Mouse (Mus musculus) forebrain, embryonic 14.5 days (tissue): ENCODE measurements around the gene Atf7ip. TPM values are rescaled to one million over a fixed set of nuclear protein-coding genes. Genes with fewer than 3 reads are reported as not detected.
A peak's percentile ranks its signal among the peaks of the same experiment; 100 is the strongest.
"Not testable (repeated sequence)": the region's sequence is repeated elsewhere in the genome, so short reads cannot be mapped to it uniquely, and the experiment has no call there.

Experiments
- ATAC-seq: fragments of 200-750 bp; cut with Nextera tagmentation; 2 replicates; pipeline ENCODE4 v1.8.0; 2017; ENCODE audit warnings: mild to moderate bottlenecking, moderate library complexity
- DNase-seq: peaks from one replicate; pipeline ENCODE4 v3.0.0-alpha.2; 2015; ENCODE audit warnings: low spot score
- H3K27ac ChIP-seq: fragments of 300-500 bp; sonication (generic); 2 replicates; pipeline ENCODE4 v1.5.1; 2014; ENCODE audit warnings: low read depth, mild to moderate bottlenecking, control low read depth, low read length, moderate library complexity
- H3K27me3 ChIP-seq: fragments of 300-500 bp; sonication (generic); replicated peaks from 2 replicates; pipeline ENCODE4 v1.6.1; 2014; ENCODE audit warnings: low read length, control low read depth, mixed read lengths; ENCODE audit not compliant: control insufficient read depth, insufficient read depth
- H3K36me3 ChIP-seq: fragments of 300-500 bp; sonication (generic); 2 replicates; pipeline ENCODE4 v1.6.1; 2014; ENCODE audit warnings: low read length, control low read depth; ENCODE audit not compliant: control insufficient read depth, insufficient read depth
- H3K4me1 ChIP-seq: fragments of 300-500 bp; sonication (generic); 2 replicates; pipeline ENCODE4 v1.6.1; 2014; ENCODE audit warnings: antibody characterized with exemption, low read length, control low read depth; ENCODE audit not compliant: control insufficient read depth, insufficient read depth
- H3K4me2 ChIP-seq: fragments of 300-500 bp; sonication (generic); 2 replicates; pipeline ENCODE4 v1.6.1; 2014; ENCODE audit warnings: mild to moderate bottlenecking, control low read depth, low read length
- H3K4me3 ChIP-seq: fragments of 300-500 bp; sonication (generic); 2 replicates; pipeline ENCODE4 v1.5.1; 2014; ENCODE audit warnings: low read depth, low read length, control low read depth
- H3K9ac ChIP-seq: fragments of 300-500 bp; sonication (generic); 2 replicates; pipeline ENCODE4 v1.6.1; 2014; ENCODE audit warnings: mild to moderate bottlenecking, low read length, control low read depth, moderate library complexity
- H3K9me3 ChIP-seq: fragments of 300-500 bp; sonication (generic); replicated peaks from 2 replicates; pipeline ENCODE4 v1.6.1; 2016; ENCODE audit warnings: low read length, control low read depth, mixed read lengths; ENCODE audit not compliant: control insufficient read depth
- WGBS: fragments of 180-500 bp; shearing (Covaris S2); extraction: QIAGEN DNeasy Blood & Tissue Kit; methylation state at CpG from one replicate; pipeline ENCODE4 v1.1.7; 2014; 5-methylcytosine and 5-hydroxymethylcytosine counted together
- polyA plus RNA-seq: library from polyadenylated mRNA; unstranded; fragments of >200 nt; fragmentation: Nextera tagmentation; extraction: Ambion mirVana; gene quantifications from 2 replicates; pipeline ENCODE4 v1.2.1, GENCODE M21; 2014

Gene Atf7ip
- 27.1 and 42.0 TPM in 2 replicates for polyA plus RNA-seq

GRCm38 (mm10) chr6:136505867-136506266 lies at the start of gene Atf7ip:
TSS of gene Atf7ip (plus strand) at chr6:136506167.
- not testable (repeated sequence) for H3K27ac ChIP-seq, H3K27me3 ChIP-seq, H3K4me1 ChIP-seq, H3K9me3 ChIP-seq, H3K4me2 ChIP-seq, ATAC-seq, H3K4me3 ChIP-seq, H3K9ac ChIP-seq, H3K36me3 ChIP-seq, DNase-seq
- WGBS, result 90% methylated on average over 3 of the region's 3 CpGs

- DNase-seq (no peak), ATAC-seq (no peak)
- Histone ChIP-seq H3K36me3 (no peaks in the 10 kb centered on the region), H3K4me3 (no peak overlapping the region), H3K4me1 (no peaks in the 10 kb centered on the region), H3K27me3 (no peaks in the 10 kb centered on the region), H3K9me3 (no peaks in the 10 kb centered on the region), H3K4me2 (no peak overlapping the region), H3K9ac (no peak overlapping the region), H3K27ac (no peak overlapping the region)
- WGBS, result 92% methylated on average over 1 of the region's 1 CpGs
Measured at GRCm38 (mm10) chr6:136456302-136456701, 49.7 kb upstream of the Atf7ip start.

DNA sequence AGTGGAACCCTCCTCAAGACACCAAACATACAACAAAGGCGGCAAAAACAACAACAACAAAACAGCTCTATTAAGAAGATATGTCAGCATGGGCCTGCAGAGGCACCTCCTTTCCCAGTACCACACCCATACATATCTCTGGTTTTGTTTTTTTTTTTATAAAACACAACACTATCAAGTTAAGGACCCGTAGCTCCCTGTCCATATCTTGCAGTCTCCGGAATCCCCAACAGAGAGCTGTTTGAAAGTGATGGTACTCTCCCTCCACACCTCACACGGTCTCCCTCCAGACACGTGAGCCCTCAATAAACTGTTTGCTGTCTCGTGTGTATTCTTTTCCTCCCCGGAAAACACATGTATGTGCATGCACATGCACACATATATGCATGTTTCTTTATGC lies 46.8 kb upstream of the Atf7ip start:
- WGBS, result 93% methylated on average over 7 of the region's 7 CpGs
- Histone ChIP-seq H3K9me3 (no peaks in the 10 kb centered on the region), H3K27ac (no peak overlapping the region), H3K4me3 (no peak overlapping the region), H3K36me3 (no peaks in the 10 kb centered on the region), H3K4me1 (no peaks in the 10 kb centered on the region), H3K9ac (no peak overlapping the region), H3K4me2 (no peak overlapping the region), H3K27me3 (no peaks in the 10 kb centered on the region)
- DNase-seq, result no peak
- ATAC-seq, result no peak

DNA sequence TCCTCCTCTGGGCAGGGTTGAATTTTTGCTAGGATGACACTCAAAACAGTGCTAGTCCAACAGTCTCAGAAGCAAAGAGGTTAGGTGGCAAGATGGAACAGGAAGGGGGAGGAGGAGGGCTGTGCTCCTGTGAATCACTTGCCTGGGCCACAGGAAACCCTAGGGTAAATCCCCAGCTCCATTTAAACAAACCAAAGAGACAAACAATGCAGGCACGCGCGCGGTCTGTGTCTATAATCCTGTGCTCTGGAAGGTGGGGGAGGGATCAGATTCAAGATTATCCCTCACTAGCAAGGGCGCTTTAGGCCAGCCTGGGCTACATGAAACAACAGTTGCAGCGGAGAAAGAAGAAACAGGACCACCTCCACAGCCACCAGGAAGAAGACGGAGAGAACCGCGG lies 42.5 kb upstream of the Atf7ip start:
- no peak for ATAC-seq
- WGBS, result 34% methylated on average over 9 of the region's 9 CpGs
- H3K4me1 ChIP-seq, result peaks cover 7% of the 10 kb centered on the region; the same call in 1 of the 2 replicates
- H3K4me2 ChIP-seq, result no peak overlapping the region
- H3K36me3 ChIP-seq, result no peaks in the 10 kb centered on the region
- no peak overlapping the region for H3K4me3 ChIP-seq
- H3K27ac ChIP-seq, result no peak overlapping the region
- no peak for DNase-seq
- H3K27me3 ChIP-seq, result no peaks in the 10 kb centered on the region
- no peaks in the 10 kb centered on the region for H3K9me3 ChIP-seq
- H3K9ac ChIP-seq, result no peak overlapping the region

DNA sequence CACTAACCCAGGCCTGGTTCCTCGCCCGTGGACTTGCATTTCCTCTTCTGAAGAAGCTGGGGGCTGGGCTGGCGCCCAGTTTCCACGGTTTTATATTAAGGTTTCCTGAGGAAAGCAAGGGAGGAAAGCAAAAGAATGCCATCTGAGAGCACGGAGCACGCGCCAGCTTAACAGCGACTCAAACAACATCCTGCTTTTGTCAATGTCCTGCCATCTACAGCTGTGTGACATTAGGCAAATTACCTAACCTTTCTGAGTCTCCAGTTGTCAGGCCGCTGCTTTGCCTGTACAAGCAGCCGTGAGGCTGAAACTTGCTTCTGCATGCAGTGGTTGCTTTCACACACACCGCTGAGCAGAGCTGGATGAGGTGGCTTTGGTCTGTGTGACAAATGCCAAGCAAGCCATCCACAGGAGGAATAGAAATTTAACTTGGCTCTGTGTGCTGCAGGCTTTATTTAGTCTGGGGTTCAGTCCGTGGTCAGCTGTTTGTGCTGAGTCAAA lies 41.8 kb upstream of the Atf7ip start:
- ATAC-seq (no peak), DNase-seq (no peak)
- H3K9ac ChIP-seq, result no peak overlapping the region
- no peak overlapping the region for H3K4me3 ChIP-seq
- H3K27me3 ChIP-seq, result no peaks in the 10 kb centered on the region
- 68% methylated on average over 12 of the region's 12 CpGs for WGBS
- H3K27ac ChIP-seq, result no peak overlapping the region
- no peak overlapping the region for H3K4me2 ChIP-seq
- H3K4me1 ChIP-seq, result peaks cover 12% of the 10 kb centered on the region
- no peaks in the 10 kb centered on the region for H3K9me3 ChIP-seq
- no peaks in the 10 kb centered on the region for H3K36me3 ChIP-seq

- ATAC-seq (no peak), DNase-seq (no peak)
- peaks cover 15% of the 10 kb centered on the region for H3K4me1 ChIP-seq
- no peaks in the 10 kb centered on the region for H3K36me3 ChIP-seq
- H3K27ac ChIP-seq, result no peak overlapping the region
- H3K9me3 ChIP-seq, result no peaks in the 10 kb centered on the region
- no peaks in the 10 kb centered on the region for H3K27me3 ChIP-seq
- 65% methylated on average over 8 of the region's 8 CpGs for WGBS
- no peak overlapping the region for H3K9ac ChIP-seq
- no peak overlapping the region for H3K4me3 ChIP-seq
- no peak overlapping the region for H3K4me2 ChIP-seq
Measured at GRCm38 (mm10) chr6:136465021-136465420, 40.9 kb upstream of the Atf7ip start.

GRCm38 (mm10) chr6:136465959-136466381 lies 40.0 kb upstream of the Atf7ip start:
- Histone ChIP-seq H3K4me1 (peaks cover 19% of the 10 kb centered on the region), H3K4me2 (no peak overlapping the region), H3K4me3 (no peak overlapping the region), H3K36me3 (no peaks in the 10 kb centered on the region), H3K27ac (peak overlapping the region; percentile 52; the same call in 1 of the 2 replicates), H3K27me3 (no peaks in the 10 kb centered on the region), H3K9ac (no peak overlapping the region), H3K9me3 (no peaks in the 10 kb centered on the region)
- peak; percentile 74 for DNase-seq
- no peak for ATAC-seq
- 16% methylated on average over 8 of the region's 8 CpGs for WGBS

DNA sequence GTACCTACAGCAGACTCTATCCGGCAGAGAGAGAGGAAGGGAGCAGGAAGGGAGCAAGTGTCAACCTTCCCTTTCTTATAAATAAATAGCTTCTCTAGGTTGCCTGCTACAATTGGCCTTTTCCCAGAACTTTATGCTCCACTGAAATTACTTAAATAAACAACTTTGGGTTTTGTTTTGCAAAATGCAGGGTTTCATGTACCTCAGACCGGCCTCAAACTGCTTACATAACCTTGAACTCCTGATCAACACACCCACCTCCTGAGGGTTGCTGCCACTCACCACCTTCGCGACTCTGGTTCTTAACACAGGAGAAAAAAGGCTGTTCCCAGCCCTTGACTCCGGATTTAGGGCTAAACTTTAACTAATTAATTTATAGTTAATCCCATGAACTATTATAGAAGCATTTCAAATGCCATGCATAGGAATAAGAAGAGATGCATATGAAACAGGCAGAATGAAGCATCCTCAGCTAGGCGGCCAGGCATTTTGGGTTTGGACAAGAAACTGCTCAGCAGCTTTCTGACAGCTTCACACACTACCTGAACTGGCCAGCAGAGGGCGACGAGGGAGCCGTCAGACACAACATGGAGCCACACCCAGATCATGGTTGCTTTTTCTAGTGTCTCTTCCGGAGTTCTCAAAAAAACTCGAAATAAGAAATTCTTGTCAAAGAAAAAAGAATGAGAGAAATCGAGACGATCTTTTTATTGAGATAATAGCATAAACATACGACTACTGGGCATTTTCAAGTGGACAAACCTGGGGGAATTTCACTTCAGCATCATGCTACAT lies 38.8 kb upstream of the Atf7ip start:
- peak; percentile 85 for DNase-seq
- peak overlapping the region; percentile 98 for H3K27ac ChIP-seq
- 53% methylated on average over 14 of the region's 14 CpGs for WGBS

DNA sequence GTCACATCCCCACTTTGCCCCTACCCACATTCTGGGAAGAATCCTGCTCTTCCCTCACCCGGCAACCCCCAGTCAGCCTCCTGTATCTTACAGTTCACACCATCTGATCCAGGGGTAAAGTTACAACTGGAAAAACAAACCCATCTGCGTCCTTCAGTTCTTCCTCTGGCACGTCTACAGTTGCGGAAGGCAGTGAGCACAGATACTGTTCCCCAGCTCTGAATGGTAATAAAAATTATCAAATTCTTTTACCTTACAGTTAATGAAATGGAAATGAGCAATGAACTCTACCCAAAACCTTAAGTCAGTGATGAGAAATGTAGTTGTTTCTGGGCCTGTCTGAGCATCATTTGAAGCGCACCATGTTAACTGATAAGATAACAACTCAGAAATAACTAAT lies 38.1 kb upstream of the Atf7ip start:
- H3K9ac ChIP-seq, result peak overlapping the region; percentile 8; the same call in 1 of the 2 replicates
- ATAC-seq, result no peak
- peaks cover 23% of the 10 kb centered on the region for H3K4me1 ChIP-seq
- no peaks in the 10 kb centered on the region for H3K9me3 ChIP-seq
- 57% methylated on average over 5 of the region's 5 CpGs for WGBS
- no peak overlapping the region for H3K4me3 ChIP-seq
- no peaks in the 10 kb centered on the region for H3K27me3 ChIP-seq
- no peak for DNase-seq
- no peak overlapping the region for H3K4me2 ChIP-seq
- no peaks in the 10 kb centered on the region for H3K36me3 ChIP-seq
- H3K27ac ChIP-seq, result peak overlapping the region; percentile 98

More for the DNA sequence above, 38.8 kb upstream of the Atf7ip start:
- no peaks in the 10 kb centered on the region for H3K27me3 ChIP-seq
- H3K36me3 ChIP-seq, result no peaks in the 10 kb centered on the region
- peaks cover 23% of the 10 kb centered on the region for H3K4me1 ChIP-seq
- H3K9me3 ChIP-seq, result no peaks in the 10 kb centered on the region
- no peak overlapping the region for H3K4me3 ChIP-seq
- H3K4me2 ChIP-seq, result no peak overlapping the region
- H3K9ac ChIP-seq, result no peak overlapping the region
- no peak for ATAC-seq
